Mouse (Mus musculus): ENCODE data around the gene Man2a2. TPM values are rescaled to one million over a fixed set of nuclear protein-coding genes. Genes with fewer than 3 reads are reported as not detected.

Gene Man2a2
- polyA plus RNA-seq, 1 experiment, result 96.3 TPM

DNA sequence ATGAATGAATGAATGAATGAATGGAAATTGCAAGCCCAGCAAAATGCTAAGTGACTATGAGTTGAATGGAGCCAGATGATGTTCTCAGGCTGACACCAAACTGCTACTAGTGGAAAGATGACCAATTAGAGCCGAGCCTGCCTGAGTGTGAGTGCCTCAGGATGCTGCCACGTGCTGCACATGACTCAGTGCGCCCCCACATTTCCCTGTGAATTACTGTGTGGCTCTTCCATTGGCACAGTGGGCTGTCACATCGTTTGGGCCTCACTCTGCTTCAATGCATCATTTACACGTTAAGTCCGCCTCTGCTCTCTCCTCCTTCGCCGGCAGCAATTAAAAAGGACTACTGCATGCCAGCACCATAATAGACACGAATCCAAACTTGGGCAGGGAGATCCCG lies 41.1 kb upstream of the Man2a2 start:
- 82% methylated on average over 10 of the region's 10 CpGs for WGBS
- TF ChIP-seq CTCF (IDR thresholded peaks at IDR 0.05; ENCODE audit: insufficient read depth, low read length) (no peak), POLR2A (IDR thresholded peaks at IDR 0.05; ENCODE audit: borderline replicate concordance, extremely low read depth, low read depth, low read length) (no peak)
- Histone ChIP-seq H3K4me1 (ENCODE audit: control insufficient read depth, insufficient read depth, low read length) (0 out of 2 replicates have a peak, but pooled peaks cover 2% of the 10 kb centered on the region), H3K4me3 (replicated peaks; ENCODE audit: extremely low read depth, low read depth, low read length) (no peak overlapping the region)
- DNase-seq, result no peak

- no peak overlapping the region for H3K4me3 ChIP-seq (replicated peaks; ENCODE audit: extremely low read depth, low read depth, low read length)
- WGBS, result 80% methylated on average over 9 of the region's 9 CpGs
- TF ChIP-seq POLR2A (IDR thresholded peaks at IDR 0.05; ENCODE audit: borderline replicate concordance, extremely low read depth, low read depth, low read length), result no peak
- no peak for TF ChIP-seq CTCF (IDR thresholded peaks at IDR 0.05; ENCODE audit: insufficient read depth, low read length)
These were observed 39.2 kb upstream of the Man2a2 start for GRCm38 (mm10) chr7:80410380-80410779.

GRCm38 (mm10) chr7:80407712-80408111 lies 36.5 kb upstream of the Man2a2 start:
- no peak overlapping the region for H3K4me3 ChIP-seq (replicated peaks; ENCODE audit: extremely low read depth, low read depth, low read length)
- no peak for TF ChIP-seq CTCF (IDR thresholded peaks at IDR 0.05; ENCODE audit: insufficient read depth, low read length)
- no peak for TF ChIP-seq POLR2A (IDR thresholded peaks at IDR 0.05; ENCODE audit: borderline replicate concordance, extremely low read depth, low read depth, low read length)
- H3K4me1 ChIP-seq (ENCODE audit: control insufficient read depth, insufficient read depth, low read length), result peaks cover 3% of the 10 kb centered on the region; the same call in 1 of the 2 replicates
- WGBS, result 66% methylated on average over 9 of the region's 9 CpGs
- no peak for DNase-seq

More at GRCm38 (mm10) chr7:80410380-80410779, 39.2 kb upstream of the Man2a2 start:
- H3K4me1 ChIP-seq (ENCODE audit: control insufficient read depth, insufficient read depth, low read length), result 0 out of 2 replicates have a peak, but pooled peaks cover 2% of the 10 kb centered on the region
- no peak for DNase-seq

- TF ChIP-seq CTCF (IDR thresholded peaks at IDR 0.05; ENCODE audit: insufficient read depth, low read length), result no peak
- no peak for TF ChIP-seq POLR2A (IDR thresholded peaks at IDR 0.05; ENCODE audit: borderline replicate concordance, extremely low read depth, low read depth, low read length)
- Histone ChIP-seq H3K4me1 (ENCODE audit: control insufficient read depth, insufficient read depth, low read length) (peaks cover 3% of the 10 kb centered on the region; the same call in 1 of the 2 replicates), H3K4me3 (replicated peaks; ENCODE audit: extremely low read depth, low read depth, low read length) (no peak overlapping the region)
- no peak for DNase-seq
- 78% methylated on average over 3 of the region's 3 CpGs for WGBS
These were observed 35.0 kb upstream of the Man2a2 start for GRCm38 (mm10) chr7:80406186-80406585.

DNA sequence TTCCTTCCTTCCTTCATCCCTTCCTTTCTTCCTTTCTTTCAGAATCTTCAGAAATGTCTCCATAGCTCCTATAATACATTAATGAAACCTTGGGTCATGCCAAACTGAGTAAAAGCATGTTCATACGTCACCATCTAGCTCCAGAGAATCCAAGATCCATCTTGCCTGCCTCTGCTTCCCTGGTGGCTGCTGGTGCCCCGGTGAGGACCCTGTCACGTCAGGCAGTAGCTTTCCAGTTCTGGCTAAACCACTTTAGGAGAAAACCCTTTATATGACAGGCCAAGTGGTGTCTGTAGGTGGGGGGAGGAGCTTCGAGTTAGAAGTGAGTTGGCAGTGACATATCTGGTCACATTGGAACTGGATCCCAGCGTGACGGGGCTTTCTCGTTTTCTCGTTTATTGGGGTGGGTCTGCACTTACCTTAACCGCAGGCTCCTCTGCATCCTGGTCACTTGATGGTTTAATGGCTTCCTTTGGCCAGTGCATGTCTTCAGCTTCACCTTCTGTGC lies 34.1 kb upstream of the Man2a2 start, which contains the start of gene Furin:
Gene Furin (minus strand): TSS at position 249 of the 508 bp plus-strand sequence.
- TF ChIP-seq POLR2A (IDR thresholded peaks at IDR 0.05; ENCODE audit: borderline replicate concordance, extremely low read depth, low read depth, low read length) (peak; percentile 35; the same call in 1 of the 2 replicates), CTCF (IDR thresholded peaks at IDR 0.05; ENCODE audit: insufficient read depth, low read length) (no peak)
- DNase-seq, result no peak
- peak within 1 kb of the TSS; percentile 19 for H3K4me3 ChIP-seq (replicated peaks; ENCODE audit: extremely low read depth, low read depth, low read length)
- H3K4me1 ChIP-seq (ENCODE audit: control insufficient read depth, insufficient read depth, low read length), result peaks cover 6% of the 10 kb centered on the region; the same call in 1 of the 2 replicates
- 70% methylated on average over 9 of the region's 9 CpGs for WGBS

DNA sequence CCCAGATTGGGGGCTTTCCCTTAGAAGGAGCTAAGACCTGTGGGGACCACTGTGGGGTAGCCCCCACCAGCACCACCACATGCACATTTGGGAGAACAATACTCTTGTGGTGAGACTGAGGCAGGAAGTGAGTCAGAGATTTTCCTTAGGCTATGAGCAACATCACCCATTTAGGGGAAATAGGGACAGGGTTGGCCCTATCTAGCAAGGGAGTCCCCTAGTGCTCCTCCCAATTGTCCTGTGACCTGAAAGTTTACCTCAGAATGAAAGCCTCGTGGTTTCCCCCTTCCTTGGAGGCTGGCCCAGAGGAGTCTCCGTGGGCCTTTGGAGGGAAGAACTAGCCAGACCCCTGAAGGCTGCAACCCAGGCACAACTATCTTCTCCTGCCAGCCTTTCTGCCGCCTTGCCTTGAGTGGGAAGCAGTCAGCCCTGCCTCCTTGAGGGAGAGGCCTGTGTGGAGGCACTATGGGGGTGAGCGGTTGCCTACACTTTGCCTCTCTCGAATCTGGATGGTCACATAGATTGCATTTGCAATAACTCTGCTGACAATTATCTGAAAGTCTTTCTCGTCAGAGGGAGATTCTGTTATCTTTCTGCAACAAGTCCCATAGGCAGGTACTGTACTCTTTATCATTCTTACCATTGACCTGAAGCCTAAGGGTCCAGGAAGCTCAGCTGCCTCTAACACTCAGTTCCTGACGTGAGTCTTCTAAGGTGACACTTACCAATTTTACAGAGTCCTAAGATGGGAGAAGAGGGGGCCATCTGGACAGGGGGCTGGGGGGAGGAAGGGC lies 33.1 kb upstream of the Man2a2 start:
- WGBS, result 53% methylated on average over 7 of the region's 7 CpGs
- TF ChIP-seq POLR2A (IDR thresholded peaks at IDR 0.05; ENCODE audit: borderline replicate concordance, extremely low read depth, low read depth, low read length), result no peak; the same call in 1 of the 2 replicates
- no peak for TF ChIP-seq CTCF (IDR thresholded peaks at IDR 0.05; ENCODE audit: insufficient read depth, low read length)
- peaks cover 8% of the 10 kb centered on the region; the same call in 1 of the 2 replicates for H3K4me1 ChIP-seq (ENCODE audit: control insufficient read depth, insufficient read depth, low read length)
- DNase-seq, result no peak
- peak overlapping the region; percentile 19 for H3K4me3 ChIP-seq (replicated peaks; ENCODE audit: extremely low read depth, low read depth, low read length)

DNA sequence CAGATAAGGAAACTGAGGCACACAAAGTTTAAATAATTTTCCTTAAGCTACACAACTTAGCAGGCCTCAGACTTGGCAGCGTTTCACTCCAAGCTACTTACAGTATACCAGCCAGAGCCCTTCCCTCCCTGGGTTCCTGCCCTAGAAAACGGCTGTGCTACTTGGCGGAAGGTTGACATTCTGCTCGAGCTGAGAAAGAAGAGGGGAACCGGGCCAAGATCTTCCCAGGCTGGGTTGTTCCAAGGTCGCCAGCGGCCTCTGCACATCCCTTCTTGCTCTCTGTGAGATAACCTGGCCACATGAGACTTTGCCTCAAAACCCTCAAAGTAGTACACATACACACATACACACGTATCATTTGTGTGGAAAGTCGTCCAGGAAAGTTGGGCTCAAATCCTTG lies 32.4 kb upstream of the Man2a2 start:
- peak; percentile 56 for DNase-seq
- 11% methylated on average over 9 of the region's 9 CpGs for WGBS
- H3K4me1 ChIP-seq (ENCODE audit: control insufficient read depth, insufficient read depth, low read length), result peaks cover 13% of the 10 kb centered on the region; the same call in 1 of the 2 replicates
- TF ChIP-seq POLR2A (IDR thresholded peaks at IDR 0.05; ENCODE audit: borderline replicate concordance, extremely low read depth, low read depth, low read length) (no peak; the same call in 1 of the 2 replicates), CTCF (IDR thresholded peaks at IDR 0.05; ENCODE audit: insufficient read depth, low read length) (no peak)
- H3K4me3 ChIP-seq (replicated peaks; ENCODE audit: extremely low read depth, low read depth, low read length), result no peak overlapping the region

GRCm38 (mm10) chr7:80402651-80403321 lies 31.6 kb upstream of the Man2a2 start:
- 12% methylated on average over 89 of the region's 92 CpGs for WGBS
- H3K4me1 ChIP-seq (ENCODE audit: control insufficient read depth, insufficient read depth, low read length), result peaks cover 13% of the 10 kb centered on the region; the same call in 1 of the 2 replicates
- DNase-seq, result peak; percentile 66
- TF ChIP-seq CTCF (IDR thresholded peaks at IDR 0.05; ENCODE audit: insufficient read depth, low read length) (no peak), POLR2A (IDR thresholded peaks at IDR 0.05; ENCODE audit: borderline replicate concordance, extremely low read depth, low read depth, low read length) (no peak; the same call in 1 of the 2 replicates)
- peak overlapping the region; percentile 75 for H3K4me3 ChIP-seq (replicated peaks; ENCODE audit: extremely low read depth, low read depth, low read length)
